ENCODE assay signal across 8 mouse cellular contexts in genomic region chr16:13986197-13986573, GRCm38 (mm10). TPM values are rescaled to one million over a fixed set of nuclear protein-coding genes. Genes with fewer than 3 reads are reported as not detected.
DNase-seq lines count a peak whose midpoint lies in the region; ATAC-seq and TF ChIP-seq lines count a peak whose summit lies in the region.

No protein-coding gene starts in this region.

- H3K36me3 ChIP-seq in heart, embryonic 11.5 days (ENCODE audit: control insufficient read depth, insufficient read depth, low read length) = no peaks in the 10 kb centered on the region
- H3K36me3 ChIP-seq in testis, adult 2 months (ENCODE audit: control insufficient read depth, insufficient read depth, low read length) = no peaks in the 10 kb centered on the region
- no peaks in the 10 kb centered on the region for H3K36me3 ChIP-seq in limb, embryonic 13.5 days

- intact Hi-C loops in gastrocnemius, postnatal 36 days (cut with DNase I) = no loop called here

- ATAC-seq in heart, embryonic 11.5 days (replicated peaks; ENCODE audit: insufficient number of reproducible peaks, low FRiP score, low TSS enrichment) = no peak
- no peak for ATAC-seq in limb, embryonic 13.5 days (ENCODE audit: low FRiP score, low read depth)

- H3K4me3 ChIP-seq in heart, embryonic 11.5 days (ENCODE audit: low read depth, low read length) = no peak overlapping the region
- H3K4me3 ChIP-seq in testis, adult 2 months (ENCODE audit: control insufficient read depth, low read depth, low read length) = peak overlapping the region; percentile 80
- H3K4me3 ChIP-seq in limb, embryonic 13.5 days = peak overlapping the region; percentile 55

- no peaks in the 10 kb centered on the region for H3K9me3 ChIP-seq in heart, embryonic 11.5 days (replicated peaks; ENCODE audit: control insufficient read depth, low read length)
- H3K9me3 ChIP-seq in limb, embryonic 13.5 days = no peaks in the 10 kb centered on the region

- no peak overlapping the region for H3K27ac ChIP-seq in heart, embryonic 11.5 days (ENCODE audit: low read depth, low read length)
- H3K27ac ChIP-seq in testis, adult 2 months (ENCODE audit: control insufficient read depth, insufficient read depth, low read depth, low read length) = no peak overlapping the region
- no peak overlapping the region for H3K27ac ChIP-seq in limb, embryonic 13.5 days

- no peak for TF ChIP-seq POLR2A in testis, adult 2 months (IDR thresholded peaks at IDR 0.05; ENCODE audit: control insufficient read depth, low read depth, low read length)

- 56% methylated on average over 3 of the region's 3 CpGs for WGBS in heart, embryonic 11.5 days (ENCODE audit: insufficient replicate concordance)
- WGBS in limb, embryonic 13.5 days = 65% methylated on average over 3 of the region's 3 CpGs

- H3K4me2 ChIP-seq in heart, embryonic 11.5 days = peak overlapping the region; percentile 81
- H3K4me2 ChIP-seq in limb, embryonic 13.5 days (replicated peaks) = peak overlapping the region; percentile 80

- no peak for TF ChIP-seq CTCF in testis, adult 2 months (IDR thresholded peaks at IDR 0.05; ENCODE audit: control insufficient read depth, insufficient read depth, insufficient replicate concordance, low read depth, low read length)

- DNase-seq in heart, adult 9 months (ENCODE audit: low spot score in 2 of 2) = no peak
- no peak for DNase-seq in testis, postnatal 14 days (ENCODE audit: low spot score)
- no peak for DNase-seq in gastrocnemius, postnatal 36 days
- DNase-seq in urinary bladder, postnatal 10 days (ENCODE audit: low spot score) = no peak
- DNase-seq in B cell, adult 2 months = no peak

- 0 out of 2 replicates have a peak, but pooled peaks cover 2% of the 10 kb centered on the region for H3K4me1 ChIP-seq in heart, embryonic 11.5 days (ENCODE audit: control insufficient read depth, insufficient read depth, low read length)
- peaks cover 3% of the 10 kb centered on the region; the same call in 1 of the 2 replicates for H3K4me1 ChIP-seq in testis, adult 2 months (ENCODE audit: control insufficient read depth, insufficient read depth, low read length)
- peaks cover 8% of the 10 kb centered on the region for H3K4me1 ChIP-seq in limb, embryonic 13.5 days

- H3K27me3 ChIP-seq in heart, embryonic 11.5 days (ENCODE audit: control insufficient read depth, insufficient read depth, low read length) = peaks cover 2% of the 10 kb centered on the region; the same call in 1 of the 2 replicates
- no peaks in the 10 kb centered on the region for H3K27me3 ChIP-seq in testis, adult 2 months (ENCODE audit: control insufficient read depth, insufficient read depth, low read length)
- H3K27me3 ChIP-seq in limb, embryonic 13.5 days = no peaks in the 10 kb centered on the region

- H3K9ac ChIP-seq in heart, embryonic 11.5 days (ENCODE audit: low read depth, low read length) = no peak overlapping the region
- peak overlapping the region; percentile 70; the same call in 1 of the 2 replicates for H3K9ac ChIP-seq in limb, embryonic 13.5 days

RNA-seq across cellular contexts. Expression of gene 2900011O08Rik, which starts 0.2 kb away (rescaled TPM):
- polyA plus RNA-seq in heart, embryonic 11.5 days (2014; fragmentation: Nextera tagmentation; extraction: Ambion mirVana) = 0.92 and 1.3 TPM in 2 replicates
- polyA plus RNA-seq in testis, adult 2 months (2012; rRNA removed) = 17.3 and 20.2 TPM in 2 replicates
- polyA plus RNA-seq in limb, embryonic 13.5 days (2015; fragmentation: Nextera tagmentation; extraction: Ambion mirVana) = 7.3 and 7.7 TPM in 2 replicates
- not detected for total RNA-seq in gastrocnemius, postnatal 36 days (2021)

RNA-seq across cellular contexts. Expression of gene Ifitm7, which starts 0.5 kb away (rescaled TPM):
- not detected in 2 replicates for polyA plus RNA-seq in heart, embryonic 11.5 days (2014; fragmentation: Nextera tagmentation; extraction: Ambion mirVana)
- polyA plus RNA-seq in testis, adult 2 months (2012; rRNA removed) = 226 and 269 TPM in 2 replicates
- 0.08 and 0.19 TPM in 2 replicates for polyA plus RNA-seq in limb, embryonic 13.5 days (2015; fragmentation: Nextera tagmentation; extraction: Ambion mirVana)
- total RNA-seq in gastrocnemius, postnatal 36 days (2021) = not detected

Comparison
In these comparisons a context has a peak if more than half of its experiments do, and no peak if none do; other contexts are left out.
1. RNA of gene Ifitm7, which starts 0.5 kb away (polyA plus RNA-seq): 226 to 269 TPM in testis, adult 2 months; 0.08 to 0.19 TPM in limb, embryonic 13.5 days and not detected in heart, embryonic 11.5 days; every median in the first group is over 100 times any median in the second.